Mouse (Mus musculus): ENCODE data around the gene Stk32c.

DNA sequence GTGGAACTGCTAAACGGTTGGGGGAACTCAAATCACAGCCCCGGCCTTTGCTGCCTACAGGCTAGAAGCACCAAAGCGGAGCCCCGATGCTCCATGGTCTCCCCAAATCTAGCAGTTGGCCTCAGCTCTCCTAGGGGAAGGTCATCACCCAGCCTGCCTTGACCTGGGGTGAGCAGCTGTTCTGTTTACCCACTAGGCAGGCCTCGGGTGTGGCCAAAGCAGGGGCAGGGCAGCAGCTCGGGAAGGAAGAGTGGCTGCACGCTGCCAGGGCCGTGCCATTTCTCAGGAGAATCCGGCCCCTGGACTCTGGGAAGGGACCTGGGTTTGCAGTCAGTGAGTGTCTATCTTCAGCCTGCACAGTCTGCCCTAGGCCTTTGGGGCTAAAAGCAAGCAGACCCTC is 39.9 kb upstream of the Stk32c start:
- TF ChIP-seq CTCF (IDR thresholded peaks at IDR 0.05; ENCODE audit: low read depth) (no peak), EP300 (IDR thresholded peaks at IDR 0.05; ENCODE audit: low read depth) (no peak)
